Mouse (Mus musculus) stomach, embryonic 16.5 days (tissue): ENCODE results near the gene Frmd4b. TPM values are rescaled to one million over a fixed set of nuclear protein-coding genes. Genes with fewer than 3 reads are reported as not detected.

Source experiments
- ATAC-seq: fragments of 200-750 bp; cut with Nextera tagmentation; 2 replicates; pipeline ENCODE4 v1.8.0; 2017; ENCODE audit warnings: moderate number of reproducible peaks, moderate TSS enrichment; ENCODE audit not compliant: insufficient read depth, low FRiP score
- H3K27ac ChIP-seq: fragments of 300-500 bp; sonication (generic); 2 replicates; pipeline ENCODE4 v1.5.1; 2014; ENCODE audit warnings: low read length
- H3K27me3 ChIP-seq: fragments of 300-500 bp; sonication (generic); 2 replicates; pipeline ENCODE4 v1.6.1; 2014; ENCODE audit warnings: low read length, control low read depth, mixed read lengths; ENCODE audit not compliant: control insufficient read depth, insufficient read depth
- H3K36me3 ChIP-seq: fragments of 300-500 bp; sonication (generic); 2 replicates; pipeline ENCODE4 v1.6.1; 2014; ENCODE audit warnings: low read length; ENCODE audit not compliant: control insufficient read depth, insufficient read depth
- H3K4me1 ChIP-seq: fragments of 300-500 bp; sonication (generic); 2 replicates; pipeline ENCODE4 v1.6.1; 2014; ENCODE audit warnings: low read length, control low read depth, mixed read lengths; ENCODE audit not compliant: control insufficient read depth, insufficient read depth
- H3K4me2 ChIP-seq: fragments of 300-500 bp; sonication (generic); 2 replicates; pipeline ENCODE4 v1.6.1; 2014; ENCODE audit warnings: low read depth, low read length, mixed read lengths
- H3K4me3 ChIP-seq: fragments of 300-500 bp; sonication (generic); replicated peaks from 2 replicates; pipeline ENCODE4 v1.5.1; 2014; ENCODE audit warnings: mild to moderate bottlenecking, low read length
- H3K9ac ChIP-seq: fragments of 300-500 bp; sonication (generic); 2 replicates; pipeline ENCODE4 v1.6.1; 2014; ENCODE audit warnings: low read length
- H3K9me3 ChIP-seq: fragments of 300-500 bp; sonication (generic); replicated peaks from 2 replicates; pipeline ENCODE4 v1.6.1; 2016; ENCODE audit warnings: low read length, control low read depth; ENCODE audit not compliant: control insufficient read depth
- WGBS: fragments of 180-500 bp; shearing (Covaris S2); extraction: QIAGEN DNeasy Blood & Tissue Kit; methylation state at CpG from one replicate; pipeline ENCODE4 v1.1.7; 2014; 5-methylcytosine and 5-hydroxymethylcytosine counted together
- polyA plus RNA-seq: library from polyadenylated mRNA; unstranded; fragments of >200 nt; fragmentation: Nextera tagmentation; extraction: Ambion mirVana; gene quantifications from 2 replicates; pipeline ENCODE4 v1.2.1, GENCODE M21; 2015

The Frmd4b gene
- polyA plus RNA-seq, 1 experiment from 2014 or later = 17.5 TPM

GRCm38 (mm10) chr6:97589031-97589430 is 28.3 kb downstream of the Frmd4b start:
- Histone ChIP-seq H3K4me1 (no peaks in the 10 kb centered on the region), H3K36me3 (no peaks in the 10 kb centered on the region), H3K4me2 (no peak overlapping the region), H3K9me3 (no peaks in the 10 kb centered on the region), H3K4me3 (no peak overlapping the region), H3K9ac (no peak overlapping the region), H3K27me3 (no peaks in the 10 kb centered on the region), H3K27ac (no peak overlapping the region)
- 85% methylated on average over 7 of the region's 7 CpGs for WGBS
- no peak for ATAC-seq

DNA sequence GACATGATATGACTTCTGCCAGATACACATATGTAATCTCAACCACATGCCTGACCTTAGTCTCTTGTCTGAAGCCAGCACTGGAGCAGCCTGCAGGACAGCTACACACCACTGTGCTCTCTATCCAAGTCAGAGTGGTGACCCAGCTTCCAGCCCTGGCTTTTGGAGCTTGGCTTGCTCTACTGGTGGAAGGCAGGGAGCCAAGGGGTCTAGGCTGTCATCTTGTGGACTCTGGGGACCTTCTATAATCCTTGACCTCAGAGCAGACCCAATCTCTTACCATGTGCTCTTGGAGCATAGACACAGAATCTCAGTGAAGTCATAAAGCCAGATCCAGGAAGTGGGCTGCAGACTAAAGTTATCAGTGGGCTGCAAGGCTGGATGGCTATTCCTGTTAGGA is 30.7 kb downstream of the Frmd4b start:
- Histone ChIP-seq H3K4me3 (no peak overlapping the region), H3K36me3 (no peaks in the 10 kb centered on the region), H3K4me2 (no peak overlapping the region), H3K4me1 (no peaks in the 10 kb centered on the region), H3K9ac (no peak overlapping the region), H3K27ac (no peak overlapping the region), H3K27me3 (no peaks in the 10 kb centered on the region), H3K9me3 (no peaks in the 10 kb centered on the region)
- ATAC-seq = no peak

DNA sequence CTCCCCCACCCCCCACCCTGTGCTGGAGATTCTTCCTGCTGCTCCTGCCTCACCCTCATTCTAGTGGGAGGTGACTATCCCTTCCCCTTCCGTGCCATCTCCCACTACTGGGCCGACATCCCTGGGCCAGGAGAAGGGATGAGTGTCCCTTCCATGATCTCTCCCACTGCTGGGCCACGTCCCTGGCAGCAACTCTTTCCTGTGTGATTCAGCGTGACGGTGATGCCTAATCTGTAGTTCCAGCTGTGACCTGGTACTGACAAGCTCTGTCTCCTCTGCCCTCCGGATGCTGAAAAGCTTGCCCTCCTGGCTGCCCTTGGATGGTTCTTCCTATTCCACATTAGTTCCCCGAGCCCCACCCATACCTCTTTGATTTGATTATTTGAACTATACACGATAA is 31.3 kb downstream of the Frmd4b start:
- Histone ChIP-seq H3K9me3 (no peaks in the 10 kb centered on the region), H3K27me3 (no peaks in the 10 kb centered on the region), H3K9ac (no peak overlapping the region), H3K4me2 (no peak overlapping the region), H3K4me3 (no peak overlapping the region), H3K36me3 (no peaks in the 10 kb centered on the region), H3K27ac (no peak overlapping the region), H3K4me1 (no peaks in the 10 kb centered on the region)
- ATAC-seq = no peak
- 63% methylated on average over 8 of the region's 8 CpGs for WGBS

- H3K27ac ChIP-seq = no peak overlapping the region
- no peaks in the 10 kb centered on the region for H3K4me1 ChIP-seq
- no peak for ATAC-seq
- WGBS = 38% methylated on average over 8 of the region's 8 CpGs
- H3K9ac ChIP-seq = no peak overlapping the region
- no peaks in the 10 kb centered on the region for H3K9me3 ChIP-seq
- H3K4me2 ChIP-seq = no peak overlapping the region
- H3K4me3 ChIP-seq = no peak overlapping the region
- no peaks in the 10 kb centered on the region for H3K36me3 ChIP-seq
- H3K27me3 ChIP-seq = no peaks in the 10 kb centered on the region
These were observed 34.6 kb downstream of the Frmd4b start for GRCm38 (mm10) chr6:97582748-97583147.

DNA sequence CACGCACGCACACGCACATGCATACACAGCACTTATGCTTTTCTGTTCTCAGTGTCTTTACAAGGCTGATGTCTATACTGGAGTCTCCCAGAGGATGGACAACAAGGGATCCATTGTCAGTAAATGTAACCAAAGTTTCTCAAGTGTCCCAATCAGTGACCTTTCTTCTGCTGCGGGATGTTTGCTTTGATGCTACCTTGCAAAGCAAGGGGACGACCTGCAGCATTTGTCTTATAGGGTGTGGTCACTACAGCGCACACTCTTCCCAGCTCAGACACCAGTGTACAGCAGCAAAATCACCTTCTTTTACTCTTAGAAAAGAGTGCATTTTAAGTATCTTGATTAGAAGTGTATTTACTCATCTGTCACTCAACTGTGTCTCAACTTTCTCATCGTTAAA is 35.4 kb downstream of the Frmd4b start:
- Histone ChIP-seq H3K9ac (no peak overlapping the region), H3K4me2 (no peak overlapping the region), H3K9me3 (no peaks in the 10 kb centered on the region), H3K4me3 (no peak overlapping the region), H3K4me1 (no peaks in the 10 kb centered on the region), H3K36me3 (no peaks in the 10 kb centered on the region), H3K27me3 (no peaks in the 10 kb centered on the region), H3K27ac (no peak overlapping the region)
- 74% methylated on average over 7 of the region's 7 CpGs for whole genome bisulfite sequencing
- no peak for ATAC-seq

- Histone ChIP-seq H3K4me2 (no peak overlapping the region), H3K27ac (no peak overlapping the region), H3K9ac (no peak overlapping the region), H3K9me3 (no peaks in the 10 kb centered on the region), H3K4me3 (no peak overlapping the region), H3K36me3 (no peaks in the 10 kb centered on the region), H3K27me3 (no peaks in the 10 kb centered on the region), H3K4me1 (no peaks in the 10 kb centered on the region)
- no peak for ATAC-seq
- WGBS = 72% methylated on average over 2 of the region's 2 CpGs
These were observed 36.8 kb downstream of the Frmd4b start for GRCm38 (mm10) chr6:97580479-97581030.

DNA sequence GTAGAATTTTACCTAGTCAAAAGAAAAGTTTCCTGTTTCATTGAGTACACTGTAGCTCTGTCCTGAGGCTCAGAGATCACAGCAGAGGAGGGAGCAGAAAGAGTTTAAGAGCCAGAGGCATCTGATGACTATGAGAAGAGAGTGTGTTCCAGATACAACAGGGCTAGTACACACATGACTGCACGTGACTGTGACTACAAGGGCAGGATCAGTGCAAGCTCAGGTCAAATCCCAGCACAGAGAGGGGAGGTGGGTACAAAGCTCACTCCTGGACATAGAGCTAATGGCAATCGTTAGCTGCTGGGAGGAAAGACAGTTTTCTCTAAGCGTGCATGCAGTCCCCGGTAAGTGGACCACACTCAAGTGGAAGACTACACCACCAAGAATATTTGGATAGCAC is 37.6 kb downstream of the Frmd4b start:
- no peak overlapping the region for H3K4me2 ChIP-seq
- no peaks in the 10 kb centered on the region for H3K4me1 ChIP-seq
- H3K27ac ChIP-seq = no peak overlapping the region
- H3K4me3 ChIP-seq = no peak overlapping the region
- no peaks in the 10 kb centered on the region for H3K36me3 ChIP-seq
- WGBS = 75% methylated on average over 4 of the region's 4 CpGs
- H3K27me3 ChIP-seq = no peaks in the 10 kb centered on the region
- no peak overlapping the region for H3K9ac ChIP-seq
- no peaks in the 10 kb centered on the region for H3K9me3 ChIP-seq
- no peak for ATAC-seq

GRCm38 (mm10) chr6:97578210-97578609 is 39.1 kb downstream of the Frmd4b start:
- H3K9ac ChIP-seq = no peak overlapping the region
- H3K27ac ChIP-seq = no peak overlapping the region
- no peak for ATAC-seq
- H3K36me3 ChIP-seq = no peaks in the 10 kb centered on the region
- 84% methylated on average over 7 of the region's 7 CpGs for WGBS
- no peaks in the 10 kb centered on the region for H3K9me3 ChIP-seq
- no peaks in the 10 kb centered on the region for H3K27me3 ChIP-seq
- no peak overlapping the region for H3K4me2 ChIP-seq
- H3K4me1 ChIP-seq = no peaks in the 10 kb centered on the region
- H3K4me3 ChIP-seq = no peak overlapping the region

DNA sequence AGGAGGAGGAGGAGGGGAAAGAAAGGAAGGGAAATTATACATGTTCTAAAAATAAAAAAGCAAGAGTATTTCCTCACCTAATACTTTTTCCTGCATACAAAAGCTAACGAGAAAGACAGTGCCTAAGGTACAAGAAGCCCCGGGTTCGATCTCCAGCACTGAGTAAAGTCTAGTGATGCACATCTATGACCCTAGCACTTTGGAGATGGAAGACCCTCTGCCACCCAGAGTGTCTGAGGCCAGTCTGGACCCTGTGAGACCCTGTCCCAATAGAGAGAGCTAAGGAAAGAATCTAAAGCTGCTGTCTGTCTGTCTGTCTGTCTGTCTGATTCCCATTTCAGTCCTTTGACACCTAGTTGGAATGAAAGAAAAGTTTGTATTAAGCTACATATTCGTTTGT is 40.0 kb downstream of the Frmd4b start:
- H3K36me3 ChIP-seq = no peaks in the 10 kb centered on the region
- H3K27ac ChIP-seq = no peak overlapping the region
- no peak overlapping the region for H3K4me2 ChIP-seq
- H3K4me1 ChIP-seq = no peaks in the 10 kb centered on the region
- no peak overlapping the region for H3K9ac ChIP-seq
- H3K9me3 ChIP-seq = no peaks in the 10 kb centered on the region
- H3K4me3 ChIP-seq = no peak overlapping the region
- WGBS = 70% methylated on average over 4 of the region's 4 CpGs
- no peak for ATAC-seq
- H3K27me3 ChIP-seq = no peaks in the 10 kb centered on the region
